Mouse (Mus musculus) spleen, embryonic (tissue): ENCODE results near the gene Mon1a.

Source experiments
- CTCF ChIA-PET: fragments of 350-600 bp; sonication (Branson Sonifier 250); formaldehyde crosslinking; loops from one replicate; lab custom pipeline; 2022; lab: Charles Lee

Gene Mon1a

GRCm38 (mm10) chr9:107907801-107908120 lies 19.8 kb downstream of the Mon1a start:
- CTCF ChIA-PET, result no interaction called here

- CTCF ChIA-PET, result no interaction called here
These were observed 20.6 kb downstream of the Mon1a start for GRCm38 (mm10) chr9:107908410-107909158.

GRCm38 (mm10) chr9:107910025-107910769 lies 22.2 kb downstream of the Mon1a start:
- CTCF ChIA-PET, result no interaction called here

- CTCF ChIA-PET, result no interaction called here
These were observed 26.9 kb downstream of the Mon1a start for GRCm38 (mm10) chr9:107914764-107915420.

- CTCF ChIA-PET, result no interaction called here
These were observed 30.1 kb downstream of the Mon1a start for GRCm38 (mm10) chr9:107917895-107918608.

- CTCF ChIA-PET, result no interaction called here
These were observed 30.9 kb downstream of the Mon1a start for GRCm38 (mm10) chr9:107918884-107919283.

GRCm38 (mm10) chr9:107919441-107919840 lies 31.5 kb downstream of the Mon1a start:
- CTCF ChIA-PET, result interaction anchor here (0.7 kb wide), 1 partner anchor 332 kb away, joined by 3 read pairs; no protein-coding TSS in a partner anchor

GRCm38 (mm10) chr9:107923021-107923420 lies 35.1 kb downstream of the Mon1a start:
- CTCF ChIA-PET, result no interaction called here

- CTCF ChIA-PET, result interaction anchor here (0.5 kb wide), 1 partner anchor 12 kb away, joined by 3 read pairs; no protein-coding TSS in a partner anchor
These were observed 36.0 kb downstream of the Mon1a start for GRCm38 (mm10) chr9:107923956-107924355.

GRCm38 (mm10) chr9:107925251-107925650 lies 37.3 kb downstream of the Mon1a start:
- CTCF ChIA-PET, result no interaction called here

- CTCF ChIA-PET, result interaction anchor here (0.7 kb wide), 1 partner anchor 320 kb away, joined by 4 read pairs; no protein-coding TSS in a partner anchor
These were observed 39.0 kb downstream of the Mon1a start for GRCm38 (mm10) chr9:107926920-107927420.

GRCm38 (mm10) chr9:107927749-107928148 lies 39.8 kb downstream of the Mon1a start:
- CTCF ChIA-PET, result no interaction called here

- CTCF ChIA-PET, result no interaction called here
These were observed 40.2 kb downstream of the Mon1a start, which contains the start of gene Actl11 for GRCm38 (mm10) chr9:107928169-107928568. Actl11 (plus strand) TSS chr9:107928469.

GRCm38 (mm10) chr9:107932221-107932620 lies 44.3 kb downstream of the Mon1a start:
- CTCF ChIA-PET, result no interaction called here

GRCm38 (mm10) chr9:107934146-107934545 lies 46.2 kb downstream of the Mon1a start:
- CTCF ChIA-PET, result no interaction called here

GRCm38 (mm10) chr9:107935374-107935773 lies 47.4 kb downstream of the Mon1a start, which contains the start of gene Camkv:
Camkv (plus strand) TSS chr9:107935674.
- CTCF ChIA-PET, result no interaction called here

- CTCF ChIA-PET, result interaction anchor here (1.1 kb wide), 1 partner anchor 19 kb away, joined by 6 read pairs; no protein-coding TSS in a partner anchor
These were observed 47.9 kb downstream of the Mon1a start for GRCm38 (mm10) chr9:107935790-107936214.

- CTCF ChIA-PET, result interaction anchor here (1.1 kb wide), 1 partner anchor 19 kb away, joined by 6 read pairs; no protein-coding TSS in a partner anchor
These were observed 48.4 kb downstream of the Mon1a start for GRCm38 (mm10) chr9:107936215-107936822.

- CTCF ChIA-PET, result interaction anchor here (1.1 kb wide), 1 partner anchor 18 kb away, joined by 6 read pairs; no protein-coding TSS in a partner anchor
These were observed 48.9 kb downstream of the Mon1a start for GRCm38 (mm10) chr9:107936831-107937230.
